Mouse (Mus musculus): ENCODE results near the gene Kcnj15. TPM values are rescaled to one million over a fixed set of nuclear protein-coding genes. Genes with fewer than 3 reads are reported as not detected.

Gene Kcnj15
- total and polyA plus RNA-seq, 3 experiments = 0.32 to 0.55 (median 0.45) TPM

GRCm38 (mm10) chr16:95292843-95293505 lies 35.6 kb downstream of the Kcnj15 start:
- DNase-seq = no peak

GRCm38 (mm10) chr16:95297651-95298050 lies 40.3 kb downstream of the Kcnj15 start:
- DNase-seq = no peak

- no peak for DNase-seq
Measured at GRCm38 (mm10) chr16:95301667-95302066, 44.3 kb downstream of the Kcnj15 start.

GRCm38 (mm10) chr16:95303676-95304075 lies 46.3 kb downstream of the Kcnj15 start:
- DNase-seq = no peak

GRCm38 (mm10) chr16:95307823-95308360 lies 50.5 kb downstream of the Kcnj15 start:
- DNase-seq = no peak

GRCm38 (mm10) chr16:95321945-95322625 lies 64.7 kb downstream of the Kcnj15 start:
- no peak for DNase-seq

GRCm38 (mm10) chr16:95332159-95332558 lies 74.8 kb downstream of the Kcnj15 start:
- DNase-seq = no peak

GRCm38 (mm10) chr16:95340885-95341791 lies 83.8 kb downstream of the Kcnj15 start:
- peak; percentile 79 for DNase-seq

GRCm38 (mm10) chr16:95342030-95342429 lies 84.7 kb downstream of the Kcnj15 start:
- DNase-seq = no peak

- DNase-seq = no peak
Measured at GRCm38 (mm10) chr16:95344961-95345360, 87.6 kb downstream of the Kcnj15 start.

- peak; percentile 60 for DNase-seq
Measured at GRCm38 (mm10) chr16:95345882-95346281, 88.5 kb downstream of the Kcnj15 start.

- DNase-seq = peak; percentile 69
Measured at GRCm38 (mm10) chr16:95347202-95347601, 89.8 kb downstream of the Kcnj15 start.

- no peak for DNase-seq
Measured at GRCm38 (mm10) chr16:95348555-95348954, 91.2 kb downstream of the Kcnj15 start.

- DNase-seq = no peak
Measured at GRCm38 (mm10) chr16:95349344-95349743, 92.0 kb downstream of the Kcnj15 start.

- no peak for DNase-seq
Measured at GRCm38 (mm10) chr16:95349745-95350144, 92.4 kb downstream of the Kcnj15 start.
